ENCODE assay signal across 8 mouse cellular contexts in the genomic region with DNA sequence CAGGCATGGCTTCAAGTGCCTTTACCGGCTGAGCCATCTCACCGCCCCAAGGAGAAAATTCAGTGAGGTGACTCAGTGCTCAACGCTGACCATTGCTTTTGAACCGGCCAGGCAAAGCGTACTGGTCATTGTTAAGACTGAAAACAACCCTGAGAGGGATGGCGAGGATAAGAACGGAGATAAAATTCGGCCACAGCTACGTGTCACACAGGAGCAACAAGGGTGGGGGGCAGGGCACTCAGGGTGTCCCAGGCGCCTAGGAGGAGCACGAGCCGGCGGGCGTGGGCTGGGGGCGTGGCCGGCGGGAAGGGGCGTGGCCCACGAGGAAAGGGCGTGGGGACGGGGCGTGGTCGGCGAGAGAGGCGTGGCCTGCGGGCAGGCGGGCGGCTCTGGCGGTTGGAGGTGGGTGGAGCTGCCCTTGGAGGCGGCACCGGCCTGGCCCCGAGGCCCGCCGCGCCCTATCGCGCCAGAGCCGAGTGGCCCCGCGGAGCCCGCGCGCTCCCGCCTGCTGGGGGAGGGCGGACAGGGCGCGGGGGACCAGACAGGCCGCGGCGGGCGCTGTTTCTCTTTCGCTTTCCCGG.
DNase-seq lines count a peak whose midpoint lies in the region; ATAC-seq lines count a peak whose summit lies in the region.

No protein-coding gene starts in this region.

- H3K9me3 ChIP-seq in heart, embryonic 14.5 days (ENCODE audit: control insufficient read depth, low read length): no peaks in the 10 kb centered on the region
- H3K9me3 ChIP-seq in liver, embryonic 13.5 days (replicated peaks): no peaks in the 10 kb centered on the region
- H3K9me3 ChIP-seq in stomach, embryonic 16.5 days (replicated peaks; ENCODE audit: control insufficient read depth, low read length): no peaks in the 10 kb centered on the region

- peak; percentile 96 for ATAC-seq in erythroid progenitor cell, adult 5-6 weeks (replicated peaks; ENCODE audit: low FRiP score, poor library complexity, severe bottlenecking)
- ATAC-seq in heart, embryonic 14.5 days (ENCODE audit: insufficient number of reproducible peaks, insufficient read depth, low FRiP score, low read depth): peak; percentile 97
- ATAC-seq in liver, embryonic 13.5 days (ENCODE audit: low read depth): peak; percentile 99
- peak; percentile 99 for ATAC-seq in stomach, embryonic 16.5 days (ENCODE audit: insufficient read depth, low FRiP score)

- peak overlapping the region; percentile 86 to 89 for H3K27ac ChIP-seq in heart, embryonic 14.5 days (replicated peaks in 1 of 2; ENCODE audit: control insufficient read depth in 1 of 2, insufficient read depth in 1 of 2, low read depth in 2 of 2, low read length in 2 of 2)
- peak overlapping the region; percentile 84 for H3K27ac ChIP-seq in liver, embryonic 13.5 days
- peak overlapping the region; percentile 33; the same call in 1 of the 2 replicates for H3K27ac ChIP-seq in stomach, embryonic 16.5 days (ENCODE audit: low read length)

- H3K36me3 ChIP-seq in heart, embryonic 14.5 days (ENCODE audit: control insufficient read depth, insufficient read depth, low read length): peaks cover 8% of the 10 kb centered on the region
- H3K36me3 ChIP-seq in liver, embryonic 13.5 days: peaks cover 20% of the 10 kb centered on the region
- H3K36me3 ChIP-seq in stomach, embryonic 16.5 days (ENCODE audit: control insufficient read depth, insufficient read depth, low read length): no peaks in the 10 kb centered on the region

- WGBS in heart, embryonic 14.5 days: under 1% methylated on average over 29 of the region's 53 CpGs
- WGBS in liver, embryonic 13.5 days (ENCODE audit: insufficient replicate concordance): under 1% methylated on average over 39 of the region's 53 CpGs
- WGBS in stomach, embryonic 16.5 days: under 1% methylated on average over 38 of the region's 53 CpGs

- DNase-seq in CD4-positive helper T cell, adult 2 months (ENCODE audit: low read depth, low spot score): peak; percentile 96
- DNase-seq in brain, embryonic 18.5 days (ENCODE audit: low read depth, low spot score): peak; percentile 32
- peak; percentile 97 for DNase-seq in kidney, postnatal 14 days
- DNase-seq in liver, embryonic 13.5 days: peak; percentile 96
- DNase-seq in neural tube, embryonic 10.5 days (ENCODE audit: extremely low spot score, low spot score): peak; percentile 93

- H3K4me3 ChIP-seq in heart, embryonic 14.5 days (ENCODE audit: control insufficient read depth in 1 of 2, insufficient read depth in 1 of 2, low read depth in 1 of 2, low read length in 2 of 2): peak overlapping the region; percentile 77 to 90
- peak overlapping the region; percentile 90 for H3K4me3 ChIP-seq in liver, embryonic 13.5 days (replicated peaks)
- peak overlapping the region; percentile 74 for H3K4me3 ChIP-seq in stomach, embryonic 16.5 days (replicated peaks; ENCODE audit: low read length)

- peak overlapping the region; percentile 89 for H3K9ac ChIP-seq in heart, embryonic 14.5 days (ENCODE audit: low read length)
- peak overlapping the region; percentile 91 for H3K9ac ChIP-seq in liver, embryonic 13.5 days
- H3K9ac ChIP-seq in stomach, embryonic 16.5 days (ENCODE audit: low read length): peak overlapping the region; percentile 80

- no peaks in the 10 kb centered on the region for H3K27me3 ChIP-seq in heart, embryonic 14.5 days (ENCODE audit: control insufficient read depth, insufficient read depth, low read length)
- H3K27me3 ChIP-seq in liver, embryonic 13.5 days: peaks cover 7% of the 10 kb centered on the region; the same call in 1 of the 2 replicates
- peaks cover 4% of the 10 kb centered on the region; the same call in 1 of the 2 replicates for H3K27me3 ChIP-seq in stomach, embryonic 16.5 days (ENCODE audit: control insufficient read depth, insufficient read depth, low read length)

- peaks cover 5 to 19% of the 10 kb centered on the region in 2 experiments; a peak in 3 of 4 replicates for H3K4me1 ChIP-seq in heart, embryonic 14.5 days (ENCODE audit: control insufficient read depth in 2 of 2, insufficient read depth in 2 of 2, low read length in 2 of 2)
- H3K4me1 ChIP-seq in liver, embryonic 13.5 days (replicated peaks): peaks cover 37% of the 10 kb centered on the region
- H3K4me1 ChIP-seq in stomach, embryonic 16.5 days (ENCODE audit: control insufficient read depth, insufficient read depth, low read length): peaks cover 5% of the 10 kb centered on the region; the same call in 1 of the 2 replicates

- peak overlapping the region; percentile 86 for H3K4me2 ChIP-seq in heart, embryonic 14.5 days (ENCODE audit: low read length)
- peak overlapping the region; percentile 82 for H3K4me2 ChIP-seq in liver, embryonic 13.5 days
- peak overlapping the region; percentile 79 for H3K4me2 ChIP-seq in stomach, embryonic 16.5 days (ENCODE audit: low read depth, low read length)

Comparison
In these comparisons a context has a peak if more than half of its experiments do, and no peak if none do; other contexts are left out.
1. Peak in every context shown above with its lines: DNase-seq, ATAC-seq, H3K4me3 ChIP-seq and H3K27ac ChIP-seq.
2. DNase-seq: peak in every context shown above with its lines; median percentile 97 in kidney, postnatal 14 days; 96 in CD4-positive helper T cell, adult 2 months; 96 in liver, embryonic 13.5 days; 93 in neural tube, embryonic 10.5 days; 32 in brain, embryonic 18.5 days.
3. H3K27ac ChIP-seq: peak in every context shown above with its lines; median percentile 88 in heart, embryonic 14.5 days; 84 in liver, embryonic 13.5 days; 33 in stomach, embryonic 16.5 days.